Mouse (Mus musculus) forebrain, embryonic 13.5 days (tissue): Measurements from ENCODE around the gene Psmc6. TPM values are rescaled to one million over a fixed set of nuclear protein-coding genes. Genes with fewer than 3 reads are reported as not detected.

Source experiments
- ATAC-seq: fragments of 200-750 bp; cut with Nextera tagmentation; 2 replicates; pipeline ENCODE4 v1.8.0; 2017
- H3K27ac ChIP-seq: fragments of 300-500 bp; sonication (generic); 2 replicates; pipeline ENCODE4 v1.5.1; 2015; ENCODE audit warnings: inconsistent platforms, mild to moderate bottlenecking, moderate library complexity
- H3K27me3 ChIP-seq: fragments of 300-500 bp; sonication (generic); 2 replicates; pipeline ENCODE4 v1.6.1; 2015; ENCODE audit warnings: mild to moderate bottlenecking, inconsistent platforms
- H3K36me3 ChIP-seq: fragments of 300-500 bp; sonication (generic); 2 replicates; pipeline ENCODE4 v1.6.1; 2015; ENCODE audit warnings: mild to moderate bottlenecking, inconsistent platforms; ENCODE audit not compliant: poor library complexity, severe bottlenecking
- H3K4me1 ChIP-seq: fragments of 300-500 bp; sonication (generic); 2 replicates; pipeline ENCODE4 v1.6.1; 2015; ENCODE audit warnings: inconsistent platforms
- H3K4me2 ChIP-seq: fragments of 300-500 bp; sonication (generic); 2 replicates; pipeline ENCODE4 v1.6.1; 2015; ENCODE audit warnings: inconsistent platforms, mild to moderate bottlenecking, moderate library complexity
- H3K4me3 ChIP-seq: fragments of 300-500 bp; sonication (generic); 2 replicates; pipeline ENCODE4 v1.5.1; 2015; ENCODE audit warnings: mild to moderate bottlenecking, inconsistent platforms
- H3K9ac ChIP-seq: fragments of 300-500 bp; sonication (generic); 2 replicates; pipeline ENCODE4 v1.6.1; 2015; ENCODE audit warnings: mild to moderate bottlenecking, inconsistent platforms
- H3K9me3 ChIP-seq: fragments of 300-500 bp; sonication (generic); replicated peaks from 2 replicates; pipeline ENCODE4 v1.6.1; 2016; ENCODE audit warnings: inconsistent platforms
- WGBS: fragments of 180-500 bp; shearing (Covaris S2); methylation state at CpG from one replicate; pipeline ENCODE4 v1.1.7; 2015; 5-methylcytosine and 5-hydroxymethylcytosine counted together
- polyA plus RNA-seq: library from polyadenylated mRNA; unstranded; fragments of >200 nt; fragmentation: Nextera tagmentation; extraction: Ambion mirVana; gene quantifications from 2 replicates; pipeline ENCODE4 v1.2.1, GENCODE M21; 2015

Gene Psmc6
- polyA plus RNA-seq, result 200 and 220 TPM in 2 replicates

- peak; percentile 98 for ATAC-seq
- peaks cover 19% of the 10 kb centered on the region for H3K4me1 ChIP-seq
- H3K27ac ChIP-seq, result peak within 1 kb of the TSS; percentile 87
Observed at GRCm38 (mm10) chr14:45329589-45330181, at the start of gene Psmc6. Gene Psmc6, plus strand, starts transcription at chr14:45329788.

GRCm38 (mm10) chr14:45282066-45282465 lies 47.5 kb upstream of the Psmc6 start:
- Histone ChIP-seq H3K27me3 (no peaks in the 10 kb centered on the region), H3K9me3 (no peaks in the 10 kb centered on the region), H3K27ac (no peak overlapping the region), H3K9ac (no peak overlapping the region), H3K4me1 (no peaks in the 10 kb centered on the region), H3K4me3 (no peak overlapping the region), H3K36me3 (peaks cover 35% of the 10 kb centered on the region), H3K4me2 (no peak overlapping the region)
- ATAC-seq, result no peak
- 88% methylated on average over 3 of the region's 3 CpGs for WGBS

More at GRCm38 (mm10) chr14:45329589-45330181, at the start of gene Psmc6:
- H3K4me3 ChIP-seq, result peak within 1 kb of the TSS; percentile 94
- H3K27me3 ChIP-seq, result no peaks in the 10 kb centered on the region
- H3K36me3 ChIP-seq, result peaks cover 30% of the 10 kb centered on the region
- under 1% methylated on average over 44 of the region's 44 CpGs for WGBS
- peak within 1 kb of the TSS; percentile 95 for H3K9ac ChIP-seq
- H3K9me3 ChIP-seq, result no peaks in the 10 kb centered on the region
- H3K4me2 ChIP-seq, result peak within 1 kb of the TSS; percentile 67

DNA sequence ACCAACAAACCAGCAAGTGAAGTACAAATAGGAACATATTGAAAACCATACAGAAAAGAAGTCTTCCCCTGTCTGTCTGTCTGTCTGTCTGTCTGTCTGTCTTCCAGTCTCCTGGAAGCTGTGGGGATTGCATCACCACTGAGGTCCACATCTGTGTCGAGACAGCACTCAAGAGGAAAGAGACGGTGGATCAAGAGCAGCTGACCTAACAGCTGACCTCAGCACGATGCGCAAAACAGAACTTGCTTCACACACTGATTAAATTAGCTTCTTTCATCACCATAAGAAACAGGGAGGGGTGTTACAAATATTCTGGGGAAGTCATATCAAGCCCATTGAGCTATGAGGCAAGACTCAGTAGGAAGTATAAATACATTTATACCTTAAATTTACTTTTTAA lies 38.0 kb upstream of the Psmc6 start:
- Histone ChIP-seq H3K9ac (no peak overlapping the region), H3K4me2 (no peak overlapping the region), H3K4me3 (no peak overlapping the region), H3K27ac (no peak overlapping the region), H3K36me3 (peaks cover 29% of the 10 kb centered on the region), H3K9me3 (no peaks in the 10 kb centered on the region), H3K4me1 (no peaks in the 10 kb centered on the region), H3K27me3 (no peaks in the 10 kb centered on the region)
- no peak for ATAC-seq
- 90% methylated on average over 4 of the region's 4 CpGs for WGBS

- Histone ChIP-seq H3K4me1 (no peaks in the 10 kb centered on the region), H3K9me3 (no peaks in the 10 kb centered on the region), H3K9ac (no peak overlapping the region), H3K27ac (no peak overlapping the region), H3K4me3 (no peak overlapping the region), H3K27me3 (no peaks in the 10 kb centered on the region), H3K4me2 (no peak overlapping the region), H3K36me3 (peaks cover 30% of the 10 kb centered on the region)
- 39% methylated on average over 4 of the region's 4 CpGs for WGBS
- peak; percentile 68 for ATAC-seq
Observed at GRCm38 (mm10) chr14:45303939-45304338, 25.6 kb upstream of the Psmc6 start.

GRCm38 (mm10) chr14:45304389-45304788 lies 25.2 kb upstream of the Psmc6 start:
- no peak overlapping the region for H3K9ac ChIP-seq
- no peak overlapping the region for H3K4me2 ChIP-seq
- H3K4me3 ChIP-seq, result no peak overlapping the region
- H3K4me1 ChIP-seq, result no peaks in the 10 kb centered on the region
- no peaks in the 10 kb centered on the region for H3K27me3 ChIP-seq
- H3K9me3 ChIP-seq, result no peaks in the 10 kb centered on the region
- peaks cover 25% of the 10 kb centered on the region for H3K36me3 ChIP-seq
- WGBS, result 63% methylated on average over 4 of the region's 4 CpGs
- ATAC-seq, result no peak
- no peak overlapping the region for H3K27ac ChIP-seq

GRCm38 (mm10) chr14:45305852-45306251 lies 23.7 kb upstream of the Psmc6 start:
- Histone ChIP-seq H3K4me1 (no peaks in the 10 kb centered on the region; the same call in 1 of the 2 replicates), H3K4me3 (no peak overlapping the region), H3K9ac (no peak overlapping the region), H3K4me2 (no peak overlapping the region), H3K36me3 (peaks cover 19% of the 10 kb centered on the region), H3K27me3 (no peaks in the 10 kb centered on the region), H3K9me3 (no peaks in the 10 kb centered on the region), H3K27ac (no peak overlapping the region)
- no peak for ATAC-seq
- WGBS, result 95% methylated on average over 5 of the region's 5 CpGs

DNA sequence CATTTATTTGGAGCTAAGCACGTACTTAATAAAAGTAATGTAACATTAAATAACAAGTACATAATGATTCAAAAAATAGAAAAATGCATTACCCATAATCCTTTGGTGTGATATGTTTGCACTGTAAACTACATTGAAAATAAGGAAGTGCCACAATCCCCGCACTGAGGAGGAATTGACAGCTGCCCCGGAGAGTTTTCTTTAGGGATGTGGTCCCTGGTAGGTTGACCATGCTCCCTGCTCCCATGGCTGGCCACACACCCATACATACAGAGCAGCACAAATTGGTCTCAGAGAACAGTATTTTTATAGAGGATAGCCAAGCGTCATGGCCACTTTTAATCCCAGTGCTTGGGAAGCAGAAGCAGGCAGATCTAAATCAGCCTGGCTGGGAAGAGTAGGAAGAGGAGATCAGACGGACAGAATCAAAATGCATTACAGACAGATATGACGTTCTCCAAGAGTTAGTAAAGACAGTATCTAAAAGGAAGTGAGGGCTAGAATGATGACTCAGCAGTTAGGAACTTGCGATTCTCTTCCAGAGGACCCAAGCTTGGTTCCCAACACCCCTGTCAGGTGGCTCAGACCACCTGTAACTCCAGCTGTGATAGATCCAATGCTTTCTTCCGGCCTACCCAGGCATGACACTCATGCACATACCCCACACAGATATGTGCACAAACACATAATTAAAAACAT lies 21.8 kb upstream of the Psmc6 start:
- no peaks in the 10 kb centered on the region for H3K27me3 ChIP-seq
- no peak overlapping the region for H3K27ac ChIP-seq
- ATAC-seq, result no peak
- no peak overlapping the region for H3K9ac ChIP-seq
- no peak overlapping the region for H3K4me3 ChIP-seq
- peaks cover 12% of the 10 kb centered on the region; the same call in 1 of the 2 replicates for H3K36me3 ChIP-seq
- WGBS, result 93% methylated on average over 8 of the region's 8 CpGs
- no peaks in the 10 kb centered on the region; the same call in 1 of the 2 replicates for H3K4me1 ChIP-seq
- no peak overlapping the region for H3K4me2 ChIP-seq
- no peaks in the 10 kb centered on the region for H3K9me3 ChIP-seq

DNA sequence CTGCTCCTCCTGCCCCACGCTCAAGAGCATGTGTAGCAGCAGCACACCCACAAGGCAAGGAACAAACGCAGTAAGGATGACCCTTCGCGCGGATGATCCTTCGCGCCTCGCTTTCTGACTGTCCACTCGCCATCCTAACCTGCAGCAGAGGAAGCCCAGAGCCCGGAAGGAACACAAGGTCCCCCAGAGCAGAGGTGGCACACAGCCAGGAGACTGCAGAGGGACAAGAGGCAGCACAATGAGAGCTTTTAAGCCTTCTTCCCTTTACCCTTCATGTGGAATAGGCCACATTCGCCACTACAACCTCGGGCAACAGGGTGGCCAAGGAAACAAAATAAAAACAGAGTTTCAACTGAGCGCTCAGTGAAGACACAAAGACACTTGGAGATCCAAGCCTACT lies 19.9 kb upstream of the Psmc6 start:
- no peak overlapping the region for H3K4me2 ChIP-seq
- H3K4me1 ChIP-seq, result no peaks in the 10 kb centered on the region; the same call in 1 of the 2 replicates
- no peak overlapping the region for H3K9ac ChIP-seq
- H3K4me3 ChIP-seq, result no peak overlapping the region
- H3K36me3 ChIP-seq, result peaks cover 5% of the 10 kb centered on the region; the same call in 1 of the 2 replicates
- H3K27ac ChIP-seq, result no peak overlapping the region
- no peaks in the 10 kb centered on the region for H3K9me3 ChIP-seq
- no peak for ATAC-seq
- WGBS, result 90% methylated on average over 13 of the region's 13 CpGs
- no peaks in the 10 kb centered on the region for H3K27me3 ChIP-seq

- Histone ChIP-seq H3K4me2 (no peak overlapping the region), H3K36me3 (peaks cover 5% of the 10 kb centered on the region; the same call in 1 of the 2 replicates), H3K27ac (no peak overlapping the region), H3K4me1 (no peaks in the 10 kb centered on the region; the same call in 1 of the 2 replicates), H3K9me3 (no peaks in the 10 kb centered on the region), H3K4me3 (no peak overlapping the region), H3K27me3 (no peaks in the 10 kb centered on the region), H3K9ac (no peak overlapping the region)
- ATAC-seq, result no peak
- WGBS, result 95% methylated on average over 14 of the region's 14 CpGs
Observed at GRCm38 (mm10) chr14:45310101-45310500, 19.5 kb upstream of the Psmc6 start.

DNA sequence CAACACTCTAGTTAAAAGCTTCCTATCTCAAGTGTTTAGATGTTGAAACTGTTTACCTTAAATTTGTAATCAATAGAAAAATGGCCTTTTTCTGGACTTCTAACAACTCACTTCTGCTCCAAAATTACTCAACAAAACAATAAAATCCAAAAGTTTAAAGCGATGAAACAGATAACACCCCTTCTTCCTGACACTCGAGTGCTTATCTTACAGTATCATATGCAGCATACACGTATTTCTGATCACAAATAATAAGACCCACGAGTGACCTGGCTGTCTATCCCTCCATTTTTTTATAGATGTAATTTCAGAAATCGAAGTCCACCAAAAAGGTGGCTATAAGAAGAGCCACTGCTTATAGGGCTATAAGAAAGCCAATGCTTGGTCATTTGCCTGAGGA lies 12.7 kb upstream of the Psmc6 start:
- H3K4me1 ChIP-seq, result peaks cover 21% of the 10 kb centered on the region
- 0 out of 2 replicates have a peak, but pooled peaks cover 5% of the 10 kb centered on the region for H3K27me3 ChIP-seq
- H3K4me2 ChIP-seq, result peak overlapping the region; percentile 73
- H3K9ac ChIP-seq, result peak overlapping the region; percentile 95
- peak overlapping the region; percentile 91 for H3K4me3 ChIP-seq
- H3K36me3 ChIP-seq, result no peaks in the 10 kb centered on the region
- no peak overlapping the region for H3K27ac ChIP-seq
- WGBS, result 87% methylated on average over 5 of the region's 5 CpGs
- no peak for ATAC-seq
- H3K9me3 ChIP-seq, result no peaks in the 10 kb centered on the region

DNA sequence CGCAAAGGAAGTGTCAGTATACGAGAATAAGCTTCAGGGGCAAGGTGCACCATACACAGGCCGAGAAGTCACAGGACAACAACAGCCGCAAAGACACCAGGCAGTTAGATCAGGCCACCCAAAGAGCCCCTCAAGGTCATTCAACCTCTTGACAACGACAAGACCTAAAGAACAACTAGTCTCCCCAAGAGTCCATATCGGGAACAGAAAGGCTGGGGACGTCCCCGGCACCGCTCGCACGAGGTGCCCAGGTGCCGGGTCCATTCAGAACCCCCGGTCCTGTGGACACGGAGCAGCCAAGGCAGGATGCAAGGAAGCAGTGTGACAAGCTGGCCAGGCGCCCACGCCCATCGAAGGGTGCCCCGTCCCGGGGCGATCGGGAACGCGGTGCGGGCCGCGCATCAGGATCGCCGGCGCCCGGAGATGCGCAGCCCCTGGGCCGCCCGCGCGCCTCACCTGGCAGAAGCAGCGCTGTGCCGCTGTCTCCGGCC lies 11.6 kb upstream of the Psmc6 start:
- under 1% methylated on average over 38 of the region's 38 CpGs for WGBS
- Histone ChIP-seq H3K4me2 (peak overlapping the region; percentile 73), H3K9me3 (no peaks in the 10 kb centered on the region), H3K9ac (peak overlapping the region; percentile 95), H3K27me3 (0 out of 2 replicates have a peak, but pooled peaks cover 10% of the 10 kb centered on the region), H3K4me3 (peak overlapping the region; percentile 91), H3K36me3 (no peaks in the 10 kb centered on the region), H3K4me1 (peaks cover 21% of the 10 kb centered on the region), H3K27ac (peak overlapping the region; percentile 82)
- no peak; the same call in 1 of the 2 replicates for ATAC-seq
